Mouse (Mus musculus) limb, embryonic 11.5 days (tissue): Measurements from ENCODE around the gene Kcna6. TPM values are rescaled to one million over a fixed set of nuclear protein-coding genes. Genes with fewer than 3 reads are reported as not detected.

Experiments used
- ATAC-seq: fragments of 200-750 bp; cut with Nextera tagmentation; 2 replicates; pipeline ENCODE4 v1.8.0; 2017; ENCODE audit warnings: low read depth; ENCODE audit not compliant: insufficient number of reproducible peaks, low FRiP score, low TSS enrichment
- DNase-seq: peaks from one replicate; pipeline ENCODE4 v3.0.0-alpha.2; 2015; ENCODE audit warnings: low spot score
- H3K27ac ChIP-seq: fragments of 300-500 bp; sonication (generic); replicated peaks from 2 replicates; pipeline ENCODE4 v1.5.1; 2014; ENCODE audit warnings: low read depth, mild to moderate bottlenecking, low read length
- H3K27me3 ChIP-seq: fragments of 300-500 bp; sonication (generic); 2 replicates; pipeline ENCODE4 v1.6.1; 2014; ENCODE audit warnings: mild to moderate bottlenecking, low read length, mixed read lengths; ENCODE audit not compliant: control insufficient read depth, insufficient read depth
- H3K36me3 ChIP-seq: fragments of 300-500 bp; sonication (generic); 2 replicates; pipeline ENCODE4 v1.6.1; 2014; ENCODE audit warnings: mild to moderate bottlenecking, low read length, moderate library complexity, mixed read lengths; ENCODE audit not compliant: control insufficient read depth, insufficient read depth
- H3K4me1 ChIP-seq: fragments of 300-500 bp; sonication (generic); 2 replicates; pipeline ENCODE4 v1.6.1; 2014; ENCODE audit warnings: low read length, mixed read lengths; ENCODE audit not compliant: control insufficient read depth, insufficient read depth
- H3K4me2 ChIP-seq: fragments of 300-500 bp; sonication (generic); 2 replicates; pipeline ENCODE4 v1.6.1; 2014; ENCODE audit warnings: low read depth, mild to moderate bottlenecking, moderate library complexity; ENCODE audit not compliant: severe bottlenecking
- H3K4me3 ChIP-seq: fragments of 300-500 bp; sonication (generic); 2 replicates; pipeline ENCODE4 v1.5.1; 2014; ENCODE audit warnings: low read depth, low read length
- H3K9ac ChIP-seq: fragments of 300-500 bp; sonication (generic); 2 replicates; pipeline ENCODE4 v1.6.1; 2014; ENCODE audit warnings: mild to moderate bottlenecking, low read length
- H3K9me3 ChIP-seq: fragments of 300-500 bp; sonication (generic); 2 replicates; pipeline ENCODE4 v1.6.1; 2016; ENCODE audit warnings: low read length; ENCODE audit not compliant: control insufficient read depth
- WGBS: fragments of 180-500 bp; shearing (Covaris S2); extraction: QIAGEN DNeasy Blood & Tissue Kit; methylation state at CpG from one replicate; pipeline ENCODE4 v1.1.7; 2014; 5-methylcytosine and 5-hydroxymethylcytosine counted together
- polyA plus RNA-seq: library from polyadenylated mRNA; unstranded; fragments of >200 nt; fragmentation: Nextera tagmentation; extraction: Ambion mirVana; gene quantifications from 2 replicates; pipeline ENCODE4 v1.2.1, GENCODE M21; 2014

Gene Kcna6
- 5.3 and 6.8 TPM in 2 replicates for polyA plus RNA-seq

GRCm38 (mm10) chr6:126740211-126741142 is at the start of gene Kcna6:
Kcna6 (minus strand) TSS chr6:126740674.
- peak within 1 kb of the TSS; percentile 59 for H3K9ac ChIP-seq
- 2% methylated on average over 36 of the region's 36 CpGs for WGBS
- ATAC-seq (peak; percentile 94), DNase-seq (peak; percentile 83)
- no peak within 1 kb of the TSS; the same call in 1 of the 2 replicates for H3K27ac ChIP-seq
- H3K4me3 ChIP-seq = peak within 1 kb of the TSS; percentile 58
- peak within 1 kb of the TSS; percentile 98 for H3K4me2 ChIP-seq
- no peaks in the 10 kb centered on the region for H3K36me3 ChIP-seq
- peaks cover 4% of the 10 kb centered on the region; the same call in 1 of the 2 replicates for H3K27me3 ChIP-seq
- H3K4me1 ChIP-seq = 0 out of 2 replicates have a peak, but pooled peaks cover 3% of the 10 kb centered on the region
- H3K9me3 ChIP-seq = no peaks in the 10 kb centered on the region

- 77% methylated on average over 8 of the region's 8 CpGs for WGBS
- Histone ChIP-seq H3K27ac (no peak overlapping the region), H3K9me3 (no peaks in the 10 kb centered on the region), H3K4me1 (0 out of 2 replicates have a peak, but pooled peaks cover 3% of the 10 kb centered on the region), H3K9ac (no peak overlapping the region), H3K4me2 (no peak overlapping the region), H3K36me3 (no peaks in the 10 kb centered on the region), H3K4me3 (no peak overlapping the region), H3K27me3 (no peaks in the 10 kb centered on the region)
- ATAC-seq = no peak
- no peak for DNase-seq
These were observed 48.4 kb upstream of the Kcna6 start for GRCm38 (mm10) chr6:126788863-126789262.

GRCm38 (mm10) chr6:126784206-126784605 is 43.7 kb upstream of the Kcna6 start:
- H3K4me1 ChIP-seq = no peaks in the 10 kb centered on the region
- no peak overlapping the region for H3K4me2 ChIP-seq
- DNase-seq (no peak), ATAC-seq (no peak)
- no peaks in the 10 kb centered on the region for H3K9me3 ChIP-seq
- H3K27me3 ChIP-seq = no peaks in the 10 kb centered on the region
- no peak overlapping the region for H3K27ac ChIP-seq
- no peak overlapping the region for H3K4me3 ChIP-seq
- no peak overlapping the region for H3K9ac ChIP-seq
- 53% methylated on average over 5 of the region's 5 CpGs for WGBS
- no peaks in the 10 kb centered on the region for H3K36me3 ChIP-seq

GRCm38 (mm10) chr6:126783651-126784066 is 43.2 kb upstream of the Kcna6 start:
- H3K27me3 ChIP-seq = no peaks in the 10 kb centered on the region
- H3K9me3 ChIP-seq = no peaks in the 10 kb centered on the region
- no peaks in the 10 kb centered on the region for H3K36me3 ChIP-seq
- WGBS = 65% methylated on average over 10 of the region's 10 CpGs
- H3K4me3 ChIP-seq = no peak overlapping the region
- no peak overlapping the region for H3K4me2 ChIP-seq
- ATAC-seq (no peak), DNase-seq (no peak)
- H3K27ac ChIP-seq = no peak overlapping the region
- H3K9ac ChIP-seq = no peak overlapping the region
- H3K4me1 ChIP-seq = no peaks in the 10 kb centered on the region

GRCm38 (mm10) chr6:126783056-126783455 is 42.6 kb upstream of the Kcna6 start:
- no peak overlapping the region for H3K9ac ChIP-seq
- H3K4me1 ChIP-seq = no peaks in the 10 kb centered on the region
- H3K27ac ChIP-seq = no peak overlapping the region
- H3K27me3 ChIP-seq = no peaks in the 10 kb centered on the region
- H3K4me3 ChIP-seq = no peak overlapping the region
- H3K9me3 ChIP-seq = no peaks in the 10 kb centered on the region
- 83% methylated on average over 1 of the region's 1 CpGs for WGBS
- ATAC-seq (no peak), DNase-seq (no peak)
- no peak overlapping the region for H3K4me2 ChIP-seq
- no peaks in the 10 kb centered on the region for H3K36me3 ChIP-seq

- Histone ChIP-seq H3K36me3 (no peaks in the 10 kb centered on the region), H3K9me3 (no peaks in the 10 kb centered on the region), H3K27ac (no peak overlapping the region), H3K4me3 (no peak overlapping the region), H3K27me3 (no peaks in the 10 kb centered on the region), H3K4me1 (no peaks in the 10 kb centered on the region), H3K4me2 (no peak overlapping the region), H3K9ac (no peak overlapping the region)
- WGBS = 61% methylated on average over 6 of the region's 6 CpGs
- DNase-seq = no peak
- no peak for ATAC-seq
These were observed 37.4 kb upstream of the Kcna6 start for GRCm38 (mm10) chr6:126777889-126778288.

GRCm38 (mm10) chr6:126773873-126774272 is 33.4 kb upstream of the Kcna6 start:
- no peak overlapping the region for H3K9ac ChIP-seq
- H3K4me2 ChIP-seq = no peak overlapping the region
- no peaks in the 10 kb centered on the region for H3K27me3 ChIP-seq
- no peaks in the 10 kb centered on the region for H3K4me1 ChIP-seq
- no peak overlapping the region for H3K27ac ChIP-seq
- ATAC-seq (no peak), DNase-seq (no peak)
- 59% methylated on average over 4 of the region's 4 CpGs for WGBS
- no peaks in the 10 kb centered on the region for H3K36me3 ChIP-seq
- H3K9me3 ChIP-seq = no peaks in the 10 kb centered on the region
- no peak overlapping the region for H3K4me3 ChIP-seq

- H3K27ac ChIP-seq = no peak overlapping the region
- DNase-seq (no peak), ATAC-seq (no peak)
- H3K9ac ChIP-seq = no peak overlapping the region
- H3K9me3 ChIP-seq = no peaks in the 10 kb centered on the region
- H3K4me3 ChIP-seq = no peak overlapping the region
- 82% methylated on average over 4 of the region's 4 CpGs for WGBS
- no peaks in the 10 kb centered on the region for H3K36me3 ChIP-seq
- H3K4me2 ChIP-seq = no peak overlapping the region
- H3K4me1 ChIP-seq = 0 out of 2 replicates have a peak, but pooled peaks cover 6% of the 10 kb centered on the region
- no peaks in the 10 kb centered on the region for H3K27me3 ChIP-seq
These were observed 31.9 kb upstream of the Kcna6 start for GRCm38 (mm10) chr6:126772326-126772725.
